Mouse (Mus musculus): ENCODE measurements around the gene Chst14.

Gene Chst14

GRCm38 (mm10) chr2:118972048-118972447 lies 45.8 kb downstream of the Chst14 start:
- DNase-seq = no peak

- peak; percentile 80 for DNase-seq
Observed at GRCm38 (mm10) chr2:118972687-118973376, 46.5 kb downstream of the Chst14 start.

- DNase-seq = no peak
Observed at GRCm38 (mm10) chr2:118975855-118976254, 49.6 kb downstream of the Chst14 start.

- peak; percentile 89 for DNase-seq
Observed at GRCm38 (mm10) chr2:118976282-118976929, 50.1 kb downstream of the Chst14 start.

- no peak for DNase-seq
Observed at GRCm38 (mm10) chr2:118976941-118977340, 50.6 kb downstream of the Chst14 start.

- peak; percentile 15 for DNase-seq
Observed at GRCm38 (mm10) chr2:118978064-118978463, 51.8 kb downstream of the Chst14 start.
